Mouse (Mus musculus) urinary bladder, adult 18-20 months (tissue): ENCODE measurements around the gene Selplg.

Source experiments
- DNase-seq, 2 experiments: peaks; one replicate each; pipeline ENCODE4 v3.0.0; 2022; ENCODE audit warnings: low spot score in 2 of 2, mixed read lengths in 2 of 2

Selplg gene

DNA sequence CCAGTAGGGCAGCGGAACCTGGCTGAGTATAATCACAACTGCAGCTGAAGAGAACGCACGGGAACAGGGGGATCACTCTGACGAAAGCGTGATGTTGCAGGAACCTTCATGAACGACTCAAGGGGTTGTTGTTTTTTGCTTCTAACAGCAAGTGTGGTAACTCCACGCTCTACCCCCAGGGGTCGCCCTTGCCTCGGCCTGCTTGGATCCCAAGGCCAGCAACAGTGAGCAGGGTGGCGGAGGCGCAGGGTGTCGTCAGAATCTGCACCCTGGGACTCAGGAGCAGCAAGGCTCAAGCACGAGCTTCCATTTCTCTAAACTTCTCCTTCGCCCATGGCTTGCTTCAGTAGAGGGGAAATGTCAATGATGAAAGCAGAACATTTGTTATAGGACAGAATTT, 22.1 kb upstream of the Selplg start:
- DNase-seq = peak; percentile 76 to 78

DNA sequence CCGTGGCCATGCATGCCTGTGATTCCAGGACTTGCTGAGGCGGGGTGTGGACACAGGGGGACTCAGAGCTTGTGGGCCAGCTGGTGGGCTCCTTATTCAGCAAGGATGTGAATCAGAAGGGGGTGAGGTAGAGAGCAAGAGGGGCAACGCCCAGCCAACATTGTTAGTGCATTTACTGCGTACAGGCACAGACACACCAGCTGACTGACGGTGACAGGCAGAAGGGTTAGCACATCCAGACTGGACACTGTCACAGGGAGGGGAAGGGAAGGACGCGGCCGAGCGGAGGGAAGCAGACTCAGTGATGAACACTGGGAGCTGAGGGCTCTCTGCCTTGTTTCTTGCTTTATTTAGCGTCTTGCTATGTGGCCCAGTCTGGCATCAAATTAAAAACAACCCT, 21.1 kb upstream of the Selplg start:
- no peak for DNase-seq

DNA sequence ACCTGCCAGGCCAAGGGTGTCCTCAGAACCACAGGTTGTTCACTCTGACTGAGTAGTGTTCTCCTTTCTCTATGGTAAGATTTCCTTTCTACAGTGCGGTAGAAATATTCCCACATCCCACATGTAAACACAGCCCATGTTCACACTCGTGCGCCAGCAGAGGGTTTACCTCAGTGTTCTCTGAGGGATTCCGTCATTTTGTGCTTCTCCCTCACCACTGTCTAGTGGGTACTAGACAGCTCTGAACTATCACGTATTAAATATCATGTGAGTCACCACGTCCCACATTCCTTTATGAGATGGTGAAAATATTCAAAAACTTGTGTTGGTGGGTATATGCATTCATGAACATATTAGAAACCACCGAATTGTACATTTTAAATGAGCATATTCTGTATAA, 20.0 kb upstream of the Selplg start:
- no peak for DNase-seq

DNA sequence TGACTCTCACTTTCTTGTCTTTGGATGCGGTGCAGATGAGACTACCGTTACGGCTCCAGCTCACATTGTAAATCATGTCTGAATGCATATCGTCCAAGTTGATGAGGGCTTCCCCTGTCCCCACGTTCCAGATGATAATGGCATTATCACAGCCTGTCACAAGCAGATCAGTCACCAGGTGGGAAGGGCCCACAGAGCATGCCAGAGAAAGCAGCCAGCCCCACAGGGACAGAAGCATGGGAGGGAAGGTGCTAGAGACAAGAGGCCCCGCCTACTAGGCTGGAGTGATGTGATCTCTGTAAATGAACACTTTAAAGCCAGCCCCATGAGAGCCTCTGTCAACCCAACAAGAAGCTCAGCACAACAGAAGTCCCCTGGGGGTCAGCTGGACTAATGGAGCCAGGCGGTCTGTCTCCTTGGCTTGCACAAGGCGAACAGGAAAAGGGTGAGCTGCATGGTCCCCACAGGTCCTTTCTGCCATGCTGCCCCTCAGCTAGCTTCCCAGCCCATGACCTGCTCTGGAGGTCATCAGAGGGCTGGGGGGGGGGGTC, 18.3 kb upstream of the Selplg start:
- DNase-seq = no peak

DNA sequence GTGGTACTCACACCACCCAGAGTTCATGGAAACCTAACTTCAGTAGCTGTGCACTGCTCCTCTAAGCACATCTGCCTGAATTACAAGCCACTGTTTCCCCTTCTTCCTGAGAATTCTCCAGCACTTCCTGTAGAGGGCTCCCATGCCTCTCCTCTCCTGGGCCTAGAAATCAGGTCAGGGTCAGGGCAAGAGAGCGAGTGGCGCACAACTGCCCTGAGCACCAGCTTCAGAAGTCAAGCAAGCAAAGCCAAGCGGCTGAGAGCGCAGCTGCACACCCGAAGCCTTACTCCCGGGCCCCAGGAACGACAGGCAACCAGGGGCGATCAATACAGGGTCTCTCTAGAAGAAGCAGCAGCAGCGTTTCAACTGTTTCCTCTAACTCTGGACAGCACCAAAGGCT, 15.2 kb upstream of the Selplg start:
- no peak for DNase-seq

DNA sequence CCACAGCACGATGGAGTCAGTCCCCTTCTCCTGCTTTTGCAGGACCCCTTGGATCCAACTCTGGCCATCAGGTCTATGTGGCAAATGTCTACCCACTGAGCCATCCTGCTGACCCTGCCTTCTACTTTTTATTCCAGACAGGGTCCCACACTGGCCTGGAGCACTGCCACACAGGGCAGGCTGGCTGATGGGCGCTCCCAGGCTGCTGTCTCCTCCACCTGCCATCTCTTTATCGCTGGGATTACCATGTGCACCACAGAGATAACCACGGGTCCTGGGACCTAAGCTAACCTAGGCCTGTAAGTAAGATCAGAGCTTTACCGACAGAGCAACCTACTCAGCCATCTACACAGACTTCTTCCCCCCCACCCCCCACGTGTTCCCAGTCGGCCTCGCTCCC, 14.2 kb upstream of the Selplg start:
- no peak for DNase-seq

DNA sequence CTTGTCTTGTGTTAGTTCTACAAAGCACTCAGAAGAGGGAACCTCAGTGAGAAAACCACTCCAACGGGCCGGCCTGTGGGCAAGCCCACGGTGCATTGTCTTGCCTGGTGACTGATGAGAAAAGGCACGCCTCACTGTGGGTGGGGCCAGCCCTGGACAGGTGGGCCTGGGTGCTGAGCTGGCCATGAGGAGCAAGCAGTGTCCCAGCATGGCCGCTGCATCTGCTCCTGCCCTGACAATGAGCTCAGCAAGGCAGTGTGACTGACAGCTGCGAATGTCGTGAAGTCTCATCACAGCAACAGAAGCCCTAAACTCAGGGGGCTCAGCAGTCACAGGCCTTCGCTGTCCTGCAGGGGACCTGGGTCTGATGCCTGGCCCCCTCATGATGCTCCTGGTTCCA, 13.2 kb upstream of the Selplg start:
- no peak for DNase-seq

DNA sequence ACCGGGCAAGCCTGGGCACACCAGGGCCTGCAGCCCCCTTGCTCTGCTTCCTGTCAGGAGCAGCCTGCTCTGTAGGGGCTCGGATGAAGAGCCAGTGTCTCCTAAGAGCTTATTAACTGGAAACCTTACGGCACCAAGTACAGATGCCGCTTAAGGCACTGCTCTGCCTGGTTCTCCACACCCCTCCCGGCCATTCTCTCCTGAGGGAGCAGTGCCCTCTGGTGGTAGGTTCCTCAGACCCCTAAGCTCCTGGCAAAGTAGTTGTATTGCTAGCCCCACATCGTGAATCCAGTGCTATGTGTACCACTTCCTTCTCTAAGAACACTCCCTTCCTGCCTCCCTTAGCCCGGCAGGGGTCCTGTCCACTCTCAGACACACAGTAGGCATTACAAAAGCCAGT, 12.3 kb upstream of the Selplg start:
- DNase-seq = peak; percentile 62 to 67

DNA sequence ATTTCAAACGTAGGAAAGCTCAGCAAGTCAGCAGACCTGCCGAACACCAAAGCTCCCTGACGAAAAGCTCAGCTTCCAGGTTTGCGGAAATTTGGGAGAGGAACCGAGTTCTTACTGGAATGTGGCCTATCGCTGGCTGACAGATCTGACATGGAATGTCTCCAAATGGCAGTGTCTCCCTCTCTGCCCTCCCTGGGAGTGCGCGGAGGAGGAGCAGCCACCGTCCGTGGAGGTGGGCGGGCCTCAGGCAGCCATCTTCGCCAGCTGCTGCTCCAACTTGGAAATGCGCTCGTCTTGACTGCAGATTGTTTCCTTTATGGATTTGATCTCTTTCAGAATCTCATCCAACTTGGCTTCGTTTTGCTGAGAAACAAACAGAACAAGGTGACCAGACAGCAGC, 11.7 kb upstream of the Selplg start:
- no peak for DNase-seq

DNA sequence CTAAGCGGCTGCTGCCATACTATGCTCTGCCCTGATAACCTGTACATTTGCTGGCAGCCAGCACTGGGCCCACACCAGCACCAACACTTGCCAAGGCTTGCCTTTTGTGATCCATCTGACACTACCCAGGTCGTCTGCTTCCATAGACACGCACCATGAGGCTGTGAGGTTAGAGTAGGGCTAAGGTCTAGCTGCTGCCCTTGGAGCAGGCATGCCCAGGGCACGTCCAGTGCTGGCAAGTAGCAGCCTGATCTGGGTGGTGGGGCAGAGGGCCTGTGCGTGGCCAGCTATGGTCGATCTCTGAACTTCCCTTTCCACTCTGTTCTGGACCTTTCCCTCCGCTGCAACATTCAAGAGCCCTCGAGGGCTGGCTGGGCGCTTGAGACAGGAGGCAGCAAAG, 10.5 kb upstream of the Selplg start:
- peak; percentile 38 to 69 for DNase-seq

DNA sequence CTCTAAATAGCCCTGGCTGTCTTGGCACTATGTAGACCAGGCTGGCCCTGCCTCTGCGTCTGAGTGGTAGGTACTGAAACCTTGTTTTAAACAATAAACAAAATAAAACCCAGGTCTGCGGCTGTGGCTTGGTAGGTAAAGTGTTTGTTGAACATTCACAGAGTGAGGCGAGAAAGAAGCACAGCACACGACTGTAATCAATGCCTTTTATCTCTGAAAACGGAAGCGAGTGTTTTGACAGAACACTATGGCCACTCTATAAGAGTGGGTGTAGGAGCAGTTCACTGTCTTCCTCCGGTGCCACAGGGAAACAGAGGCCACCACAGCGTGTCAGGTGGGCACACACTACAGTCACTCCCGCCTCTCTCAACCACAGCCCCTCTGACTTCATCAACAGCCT, 9.8 kb upstream of the Selplg start:
- no peak for DNase-seq

DNA sequence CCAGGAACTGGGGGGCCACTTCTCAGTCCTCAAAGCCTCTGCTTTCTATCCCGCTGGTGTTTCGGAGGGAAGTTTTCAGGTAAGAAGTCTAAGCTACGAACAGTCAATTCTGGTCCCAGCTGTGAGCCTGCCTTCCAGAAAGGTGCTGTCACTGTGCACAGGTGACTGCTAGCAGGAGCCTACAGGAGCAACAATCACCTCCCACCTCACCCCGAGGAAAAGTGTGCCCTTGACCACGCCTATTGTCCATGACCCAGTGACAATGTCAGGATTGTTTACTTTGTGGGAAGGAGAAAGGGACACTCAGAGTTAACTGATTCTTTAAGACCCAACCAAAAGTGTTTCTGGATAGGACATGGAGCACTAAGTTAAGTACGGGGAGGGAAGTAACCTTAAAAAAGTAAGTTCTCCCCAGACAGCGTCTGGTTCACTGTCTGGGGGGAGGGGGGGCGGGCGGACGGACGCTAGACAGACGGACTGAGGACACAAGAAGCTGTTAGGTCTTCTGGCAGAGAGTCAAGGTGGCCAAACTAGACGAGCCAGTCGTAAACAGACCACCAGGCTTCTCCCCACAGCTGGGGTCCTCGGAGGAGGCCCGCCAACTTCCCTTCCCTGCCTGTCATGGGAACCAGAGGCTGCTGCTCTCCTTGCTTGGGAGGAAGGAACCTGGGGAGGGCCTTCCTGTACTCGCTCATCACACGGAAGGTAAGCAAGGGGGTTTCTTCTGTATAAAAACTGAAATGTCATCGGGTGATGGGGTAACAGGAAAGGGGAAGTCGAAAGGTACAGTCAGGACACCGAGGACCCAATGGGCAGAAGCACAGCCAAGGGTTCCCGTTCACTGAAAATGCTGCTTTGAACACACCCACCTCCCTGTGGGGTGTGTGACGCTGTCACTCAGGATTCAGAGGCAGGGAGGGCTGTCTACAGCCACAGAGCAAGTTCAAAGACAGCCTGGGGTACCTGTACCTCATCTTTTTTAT, 9.1 kb upstream of the Selplg start:
- no peak for DNase-seq

DNA sequence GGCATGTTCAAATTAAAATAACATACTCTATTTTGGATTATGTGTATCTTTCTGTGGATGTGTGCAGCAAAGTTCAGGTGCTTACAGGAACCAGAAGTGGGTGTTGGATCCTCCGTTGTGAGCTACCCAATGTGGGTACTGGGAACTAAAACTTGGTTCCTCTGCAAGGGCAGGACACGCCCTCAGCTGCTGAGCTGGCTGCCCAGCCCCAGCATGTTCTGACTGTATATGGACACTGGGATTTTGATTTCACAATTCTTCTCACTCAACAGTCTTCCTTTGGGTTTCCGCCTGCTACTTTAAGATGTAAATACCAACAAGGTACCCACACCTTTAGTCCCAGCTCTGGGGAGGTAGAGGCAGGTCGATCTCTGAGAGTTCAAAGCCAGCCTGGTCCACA, 8.0 kb upstream of the Selplg start:
- no peak for DNase-seq

DNA sequence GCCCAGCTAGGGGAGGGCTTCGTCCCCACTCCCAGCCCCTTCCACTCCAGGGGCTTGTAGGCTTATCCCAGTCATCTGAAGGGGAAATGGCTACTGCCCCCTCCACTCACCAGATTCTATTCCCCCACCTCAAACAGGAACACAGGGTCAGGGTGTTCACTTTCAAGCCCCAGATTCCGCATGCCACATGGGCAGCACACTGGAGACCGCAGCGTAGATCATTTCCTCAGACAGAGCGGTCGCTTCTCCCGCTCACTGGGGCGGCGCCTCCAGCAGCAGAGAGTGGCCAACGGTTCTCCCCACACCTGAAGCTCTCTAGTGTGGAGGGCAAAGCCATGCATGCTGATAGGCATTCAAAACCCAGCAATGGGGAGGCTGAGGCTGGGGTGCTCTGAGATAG, 4.5 kb upstream of the Selplg start:
- DNase-seq = no peak

DNA sequence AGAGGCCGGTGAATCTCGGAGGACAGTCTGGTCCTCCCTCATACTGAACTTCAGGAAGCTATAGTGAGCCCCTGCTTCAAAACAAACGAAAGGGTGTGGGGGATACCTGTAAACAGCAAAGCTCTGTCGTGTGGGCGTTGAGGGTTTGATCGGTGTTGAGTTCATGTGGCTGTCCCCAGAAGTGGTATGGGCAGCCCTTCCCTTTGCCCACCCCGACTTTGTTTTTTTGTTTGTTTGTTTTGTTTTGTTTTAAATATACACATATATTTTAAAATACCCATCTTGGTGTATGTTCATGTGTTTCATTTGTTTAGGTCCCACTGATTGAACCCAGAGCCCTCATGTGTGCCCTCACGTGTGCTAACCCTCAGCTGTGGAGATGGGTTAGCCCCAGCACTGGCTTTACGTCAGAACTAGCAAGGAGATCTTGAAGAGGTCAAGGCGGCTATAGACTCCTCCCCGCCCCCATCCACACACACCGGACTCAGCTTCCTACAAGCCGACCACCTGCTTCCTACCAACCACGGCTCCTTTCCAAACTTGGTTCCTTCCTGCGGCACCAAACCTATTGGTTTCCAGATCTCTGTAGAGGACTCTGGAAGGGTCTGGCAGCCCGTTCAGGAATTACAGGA, 988 bp upstream of the Selplg start:
- no peak for DNase-seq

DNA sequence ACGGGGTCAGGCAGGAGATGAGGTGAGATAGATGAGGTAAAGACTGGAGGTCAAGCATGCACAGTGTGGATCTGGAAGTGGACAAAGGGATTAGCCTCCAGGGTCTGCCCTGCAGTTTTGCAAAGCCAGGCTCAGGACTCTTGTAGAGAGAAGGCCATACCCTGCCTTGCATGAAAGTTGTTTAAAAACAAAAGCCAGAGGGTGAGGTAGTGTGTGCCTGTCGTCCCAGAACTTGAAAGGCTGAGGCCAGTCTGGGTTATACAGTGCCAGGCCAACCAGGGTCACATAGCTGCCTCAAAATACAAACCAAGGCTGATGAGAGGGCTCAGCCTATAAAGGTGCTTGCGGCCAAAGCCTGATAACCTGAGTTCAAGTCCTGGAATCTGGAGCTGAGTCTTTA, 703 bp downstream of the Selplg start:
- no peak for DNase-seq

DNA sequence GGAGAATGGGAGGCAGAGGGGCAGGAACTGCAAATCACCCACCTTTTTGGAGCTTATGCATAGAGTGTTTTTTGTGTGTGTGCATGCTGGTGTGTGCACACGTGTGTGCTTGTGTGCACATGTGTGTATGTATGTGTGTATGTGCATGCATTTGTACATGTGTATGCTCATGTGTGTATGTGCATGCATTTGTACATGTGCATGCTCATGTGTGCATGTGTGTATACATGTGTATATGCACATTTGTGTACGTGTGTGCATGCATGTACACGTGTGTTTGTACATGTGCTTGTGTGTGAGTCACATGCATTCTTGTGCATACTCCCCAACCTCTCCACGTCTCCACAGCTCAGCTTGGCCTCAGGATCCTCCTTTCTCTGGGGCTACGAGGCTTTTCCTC, 1.6 kb downstream of the Selplg start:
- no peak for DNase-seq

DNA sequence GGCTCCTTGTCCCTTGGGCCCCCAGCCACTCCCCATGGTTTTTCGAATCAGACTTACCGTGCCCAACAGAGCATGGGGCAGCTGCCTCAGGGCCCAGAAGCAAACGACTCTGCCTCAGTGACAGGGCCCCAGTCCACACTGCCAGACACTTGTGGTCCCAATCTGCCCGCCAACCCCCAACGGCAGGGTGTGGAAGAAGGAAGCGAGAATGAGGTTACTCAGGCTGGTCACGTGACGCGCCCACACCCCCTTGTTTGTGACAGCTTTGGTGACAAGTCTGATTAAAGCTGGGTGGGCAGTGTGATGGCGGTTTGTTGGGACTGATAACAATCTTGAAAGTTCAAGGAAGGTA, 2.2 kb downstream of the Selplg start:
- no peak for DNase-seq

DNA sequence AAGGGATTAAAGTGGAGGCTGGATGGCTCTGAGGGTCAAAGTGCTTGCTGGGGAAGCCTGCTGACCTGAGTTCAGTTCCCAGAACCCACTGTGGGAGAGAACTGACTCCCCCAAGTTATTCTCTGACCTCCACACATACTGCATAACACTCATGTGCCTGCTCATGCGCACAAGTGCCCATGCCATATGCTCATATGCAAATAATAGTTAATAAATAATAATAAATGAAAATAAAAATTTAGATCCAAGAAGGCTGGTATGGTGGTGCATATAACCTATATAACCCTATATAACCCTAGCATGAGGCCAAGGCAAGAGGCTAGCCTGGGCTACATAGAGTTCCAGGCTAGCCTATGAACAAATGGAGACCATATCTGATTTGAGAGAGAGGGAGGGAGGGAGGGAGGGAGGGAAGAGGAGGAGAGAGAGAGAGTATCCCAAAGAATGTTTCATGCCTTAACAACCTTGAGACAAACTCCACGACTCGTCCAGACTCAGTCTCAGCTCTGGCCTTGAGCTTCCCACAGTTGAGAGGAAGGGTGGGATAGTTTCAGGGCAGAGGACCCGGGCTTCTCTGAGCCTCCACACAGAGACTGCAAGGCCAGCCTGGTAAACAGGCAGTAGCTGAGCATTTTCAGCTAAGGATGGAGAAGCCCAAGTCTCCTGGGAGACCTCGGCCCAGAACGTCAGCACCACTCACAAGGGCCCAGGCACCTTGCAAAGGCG, 2.7 kb downstream of the Selplg start:
- no peak for DNase-seq

DNA sequence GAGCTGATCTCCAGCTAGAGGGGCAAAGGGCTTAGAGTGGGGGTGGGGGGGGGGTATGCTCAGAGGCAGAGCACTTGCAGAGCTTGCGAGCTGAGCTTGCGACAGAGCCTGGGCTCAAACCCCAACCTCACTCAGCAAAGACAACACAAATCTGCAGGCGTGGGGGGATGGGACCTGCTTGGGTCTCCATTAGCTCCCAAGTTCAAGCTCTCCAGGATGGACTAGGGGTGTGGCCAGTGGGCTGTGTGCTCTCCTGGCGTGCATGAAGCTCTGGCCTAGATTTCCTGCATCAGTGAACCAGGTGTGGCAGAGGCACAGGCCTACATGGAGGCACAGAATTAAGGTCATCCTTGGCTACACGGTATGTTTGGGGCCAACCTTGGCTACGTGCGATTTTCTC, 4.0 kb downstream of the Selplg start:
- no peak for DNase-seq

DNA sequence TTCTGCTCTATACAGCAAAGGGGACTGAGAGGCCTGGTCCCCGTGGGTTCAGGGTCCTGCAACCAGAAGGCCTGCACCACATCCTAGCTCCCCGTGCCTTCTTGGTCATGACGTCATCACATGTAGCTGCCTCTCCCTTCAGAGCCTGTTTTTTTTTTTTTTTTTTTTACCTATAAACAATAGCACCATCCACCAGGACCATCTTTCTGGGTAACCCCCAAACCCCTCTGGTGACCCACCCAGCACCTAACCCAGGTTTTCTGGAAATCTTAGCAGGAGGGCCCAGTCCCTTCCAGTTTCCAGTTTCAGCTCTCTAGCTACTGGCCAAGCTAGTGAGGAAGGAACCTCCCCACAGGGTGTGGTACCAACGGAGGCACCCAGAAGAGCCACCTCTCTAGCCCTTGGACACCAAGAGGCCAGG, 4.4 kb downstream of the Selplg start:
- no peak for DNase-seq

DNA sequence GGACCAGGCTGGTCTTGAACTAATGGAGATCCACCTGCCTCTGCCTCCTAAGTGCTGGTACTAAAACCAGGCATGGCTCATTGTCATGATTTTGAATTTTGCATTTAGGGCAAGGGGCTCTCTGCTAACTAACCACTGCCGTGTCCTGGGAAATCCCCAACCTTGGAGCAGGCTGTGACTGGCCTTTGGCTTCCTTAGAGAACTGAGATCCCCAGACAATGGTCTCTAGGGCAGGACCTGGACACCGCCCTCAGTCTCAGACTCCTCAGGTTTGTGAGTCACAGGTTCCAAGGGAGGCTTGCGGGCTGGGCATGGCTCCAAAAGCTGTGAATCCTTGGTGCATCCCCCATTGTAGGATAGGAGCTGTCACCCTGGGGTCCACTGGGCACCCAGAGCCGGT, 5.8 kb downstream of the Selplg start:
- DNase-seq = no peak
